Mouse (Mus musculus) intestine, embryonic 15.5 days (tissue): Measurements from ENCODE around the gene Dnajc5. TPM values are rescaled to one million over a fixed set of nuclear protein-coding genes. Genes with fewer than 3 reads are reported as not detected.
"Not testable (repeated sequence)": the region's sequence is repeated elsewhere in the genome, so short reads cannot be mapped to it uniquely, and the experiment has no call there.

Source experiments
- ATAC-seq: fragments of 200-750 bp; cut with Nextera tagmentation; 2 replicates; pipeline ENCODE4 v1.8.0; 2017; ENCODE audit warnings: moderate TSS enrichment, moderate library complexity
- H3K27ac ChIP-seq: fragments of 300-500 bp; sonication (generic); 2 replicates; pipeline ENCODE4 v1.5.1; 2015; ENCODE audit warnings: mild to moderate bottlenecking, inconsistent platforms
- H3K27me3 ChIP-seq: fragments of 300-500 bp; sonication (generic); replicated peaks from 2 replicates; pipeline ENCODE4 v1.6.1; 2015; ENCODE audit warnings: inconsistent platforms
- H3K36me3 ChIP-seq: fragments of 300-500 bp; sonication (generic); 2 replicates; pipeline ENCODE4 v1.6.1; 2015; ENCODE audit warnings: inconsistent platforms
- H3K4me1 ChIP-seq: fragments of 300-500 bp; sonication (generic); replicated peaks from 2 replicates; pipeline ENCODE4 v1.6.1; 2015; ENCODE audit warnings: inconsistent platforms
- H3K4me2 ChIP-seq: fragments of 300-500 bp; sonication (generic); replicated peaks from 2 replicates; pipeline ENCODE4 v1.6.1; 2015; ENCODE audit warnings: mild to moderate bottlenecking, inconsistent platforms
- H3K4me3 ChIP-seq: fragments of 300-500 bp; sonication (generic); replicated peaks from 2 replicates; pipeline ENCODE4 v1.5.1; 2015; ENCODE audit warnings: inconsistent platforms
- H3K9ac ChIP-seq: fragments of 300-500 bp; sonication (generic); 2 replicates; pipeline ENCODE4 v1.6.1; 2015; ENCODE audit warnings: inconsistent platforms
- H3K9me3 ChIP-seq: fragments of 300-500 bp; sonication (generic); 2 replicates; pipeline ENCODE4 v1.6.1; 2016; ENCODE audit warnings: inconsistent platforms
- WGBS: fragments of 180-500 bp; shearing (Covaris S2); methylation state at CpG from one replicate; pipeline ENCODE4 v1.1.7; 2015; 5-methylcytosine and 5-hydroxymethylcytosine counted together
- polyA plus RNA-seq: library from polyadenylated mRNA; unstranded; fragments of >200 nt; fragmentation: Nextera tagmentation; extraction: Ambion mirVana; gene quantifications from 2 replicates; pipeline ENCODE4 v1.2.1, GENCODE M21; 2015

Dnajc5 gene
- polyA plus RNA-seq, 1 experiment from 2014 or later = 74.5 TPM

GRCm38 (mm10) chr2:181493156-181493927 is 26.9 kb upstream of the Dnajc5 start, which contains the start of gene Abhd16b:
Abhd16b (plus strand) TSS chr2:181493206.
- Histone ChIP-seq H3K4me1 (peaks cover 6% of the 10 kb centered on the region), H3K27me3 (no peaks in the 10 kb centered on the region), H3K36me3 (no peaks in the 10 kb centered on the region), H3K4me2 (no peak within 1 kb of the TSS), H3K9me3 (no peaks in the 10 kb centered on the region), H3K27ac (no peak within 1 kb of the TSS), H3K4me3 (no peak within 1 kb of the TSS), H3K9ac (no peak within 1 kb of the TSS)
- ATAC-seq = no peak
- 84% methylated on average over 31 of the region's 31 CpGs for WGBS

GRCm38 (mm10) chr2:181494266-181494945 is 25.9 kb upstream of the Dnajc5 start:
- WGBS = 79% methylated on average over 26 of the region's 26 CpGs
- H3K9ac ChIP-seq = no peak overlapping the region
- no peaks in the 10 kb centered on the region for H3K9me3 ChIP-seq
- H3K27me3 ChIP-seq = no peaks in the 10 kb centered on the region
- ATAC-seq = no peak
- no peak overlapping the region for H3K4me3 ChIP-seq
- no peak overlapping the region for H3K27ac ChIP-seq
- H3K4me2 ChIP-seq = no peak overlapping the region
- peaks cover 6% of the 10 kb centered on the region for H3K4me1 ChIP-seq
- H3K36me3 ChIP-seq = no peaks in the 10 kb centered on the region

- not testable (repeated sequence) for H3K9ac ChIP-seq, H3K4me2 ChIP-seq, H3K4me3 ChIP-seq, H3K9me3 ChIP-seq, H3K4me1 ChIP-seq, H3K36me3 ChIP-seq, H3K27me3 ChIP-seq, ATAC-seq, H3K27ac ChIP-seq
- 57% methylated on average over 8 of the region's 8 CpGs for WGBS
Observed at GRCm38 (mm10) chr2:181495845-181496244, 24.4 kb upstream of the Dnajc5 start.

GRCm38 (mm10) chr2:181496281-181496680 is 24.0 kb upstream of the Dnajc5 start:
- peaks cover 6% of the 10 kb centered on the region for H3K36me3 ChIP-seq
- no peaks in the 10 kb centered on the region for H3K9me3 ChIP-seq
- no peaks in the 10 kb centered on the region for H3K27me3 ChIP-seq
- peak overlapping the region; percentile 89 for H3K4me3 ChIP-seq
- peak overlapping the region; percentile 83 for H3K4me2 ChIP-seq
- peak overlapping the region; percentile 98 for H3K27ac ChIP-seq
- 11% methylated on average over 8 of the region's 8 CpGs for WGBS
- H3K9ac ChIP-seq = peak overlapping the region; percentile 58
- H3K4me1 ChIP-seq = peaks cover 6% of the 10 kb centered on the region
- ATAC-seq = peak; percentile 65

DNA sequence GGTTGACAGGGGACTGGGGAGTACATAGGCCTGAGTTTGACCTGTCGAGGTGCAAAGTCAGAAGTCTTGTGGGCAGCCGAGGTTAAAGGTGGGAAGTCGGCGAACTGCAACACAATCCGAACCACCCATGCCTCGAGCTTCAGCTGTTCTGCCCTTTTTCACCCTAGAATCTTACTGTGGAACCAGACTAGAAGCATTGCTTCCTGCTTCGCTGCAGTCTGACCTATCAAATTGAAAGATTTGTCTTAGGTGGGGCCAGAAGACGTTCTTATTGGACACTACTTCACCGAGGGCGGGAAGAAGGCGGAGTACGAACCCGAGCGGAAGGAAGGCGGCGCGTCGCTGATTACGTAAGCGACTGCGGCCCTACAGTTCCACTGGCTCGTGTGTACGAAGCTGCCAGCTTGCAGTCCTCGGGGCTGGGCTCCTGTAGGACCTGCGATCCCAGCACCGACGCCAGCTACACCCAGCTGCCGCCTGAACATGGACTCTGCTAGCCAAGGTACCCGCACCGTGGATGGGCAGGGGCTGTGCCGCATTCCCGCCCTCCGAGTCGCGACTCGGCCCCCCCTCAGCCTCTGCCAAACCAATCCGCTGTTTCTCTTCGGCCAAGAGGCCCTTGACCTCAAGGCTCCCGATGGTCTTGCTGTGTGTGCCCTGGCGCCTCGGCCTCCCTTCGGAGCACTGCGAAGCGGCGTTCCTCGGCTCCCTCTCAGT is 23.3 kb upstream of the Dnajc5 start, which contains the start of gene Tpd52l2:
Tpd52l2 (plus strand) TSS at position 312 of the 717 bp plus-strand sequence.
- peaks cover 13% of the 10 kb centered on the region for H3K36me3 ChIP-seq
- H3K9me3 ChIP-seq = no peaks in the 10 kb centered on the region
- peak; percentile 97 for ATAC-seq
- H3K27me3 ChIP-seq = no peaks in the 10 kb centered on the region
- 0% methylated on average over 46 of the region's 46 CpGs for WGBS
- H3K27ac ChIP-seq = peak within 1 kb of the TSS; percentile 98
- peaks cover 6% of the 10 kb centered on the region for H3K4me1 ChIP-seq
- H3K4me3 ChIP-seq = peak within 1 kb of the TSS; percentile 89
- peak within 1 kb of the TSS; percentile 93 for H3K9ac ChIP-seq
- H3K4me2 ChIP-seq = peak within 1 kb of the TSS; percentile 83

- peak; percentile 83 for ATAC-seq
- WGBS = under 1% methylated on average over 12 of the region's 12 CpGs
- Histone ChIP-seq H3K4me3 (peak overlapping the region; percentile 89), H3K27ac (peak overlapping the region; percentile 98), H3K4me2 (peak overlapping the region; percentile 71), H3K9ac (peak overlapping the region; percentile 93), H3K4me1 (peaks cover 6% of the 10 kb centered on the region), H3K27me3 (no peaks in the 10 kb centered on the region), H3K9me3 (no peaks in the 10 kb centered on the region), H3K36me3 (peaks cover 18% of the 10 kb centered on the region)
Observed at GRCm38 (mm10) chr2:181497548-181497875, 22.8 kb upstream of the Dnajc5 start.

- H3K4me1 ChIP-seq = peaks cover 6% of the 10 kb centered on the region
- peaks cover 26% of the 10 kb centered on the region for H3K36me3 ChIP-seq
- H3K4me2 ChIP-seq = no peak overlapping the region; the same call in 1 of the 2 replicates
- no peaks in the 10 kb centered on the region for H3K27me3 ChIP-seq
- H3K9ac ChIP-seq = no peak overlapping the region
- H3K9me3 ChIP-seq = no peaks in the 10 kb centered on the region
- no peak overlapping the region for H3K4me3 ChIP-seq
- WGBS = 65% methylated on average over 4 of the region's 4 CpGs
- ATAC-seq = no peak
- no peak overlapping the region for H3K27ac ChIP-seq
Observed at GRCm38 (mm10) chr2:181498644-181499043, 21.6 kb upstream of the Dnajc5 start.

DNA sequence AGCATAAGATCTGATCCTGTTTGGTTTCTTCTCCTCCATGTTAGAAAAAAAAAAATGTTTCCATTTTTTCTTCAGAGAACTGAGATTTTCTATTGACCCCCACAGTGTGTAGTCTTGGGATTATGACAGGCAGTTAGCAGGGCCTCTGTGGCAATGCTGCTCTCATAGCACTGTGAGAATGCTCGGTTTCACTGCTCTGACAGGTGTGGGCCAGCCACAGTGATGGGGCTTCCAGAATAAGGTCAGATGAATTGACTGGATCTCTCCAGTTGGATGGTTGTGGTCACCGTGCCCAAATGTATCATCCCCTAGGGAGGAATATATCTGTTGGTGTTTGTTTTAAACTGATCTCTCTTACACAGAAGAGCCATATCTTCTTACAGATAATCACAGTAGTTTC is 11.1 kb upstream of the Dnajc5 start:
- H3K36me3 ChIP-seq = peaks cover 44% of the 10 kb centered on the region
- no peaks in the 10 kb centered on the region for H3K27me3 ChIP-seq
- H3K27ac ChIP-seq = no peak overlapping the region
- no peak overlapping the region for H3K4me3 ChIP-seq
- H3K9ac ChIP-seq = no peak overlapping the region
- no peak overlapping the region for H3K4me2 ChIP-seq
- H3K9me3 ChIP-seq = no peaks in the 10 kb centered on the region
- ATAC-seq = no peak
- WGBS = 93% methylated on average over 2 of the region's 2 CpGs
- no peaks in the 10 kb centered on the region for H3K4me1 ChIP-seq

DNA sequence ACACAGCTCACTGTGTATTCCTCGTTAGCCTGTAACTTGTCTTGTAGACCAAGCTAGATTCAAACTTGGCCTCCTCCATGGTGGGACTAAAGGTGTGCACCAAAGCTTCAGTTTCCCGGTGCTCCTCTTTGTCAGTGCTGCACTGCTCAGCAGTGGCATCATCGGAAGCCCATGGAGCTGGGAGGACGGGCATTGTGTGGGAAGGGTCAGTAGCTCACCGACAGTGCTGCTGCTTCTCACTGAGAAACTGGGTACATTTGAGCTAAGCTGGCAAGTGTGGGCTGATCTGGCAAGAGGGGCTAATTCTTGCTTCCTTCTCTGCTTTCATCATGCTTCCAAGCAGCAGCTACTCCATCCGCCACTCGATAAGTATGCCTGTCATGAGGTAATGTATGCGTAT is 9.1 kb upstream of the Dnajc5 start:
- Histone ChIP-seq H3K36me3 (peaks cover 52% of the 10 kb centered on the region), H3K4me1 (no peaks in the 10 kb centered on the region), H3K9ac (no peak overlapping the region), H3K27me3 (no peaks in the 10 kb centered on the region), H3K9me3 (no peaks in the 10 kb centered on the region), H3K4me2 (no peak overlapping the region), H3K4me3 (no peak overlapping the region), H3K27ac (no peak overlapping the region)
- ATAC-seq = no peak
- WGBS = 94% methylated on average over 8 of the region's 8 CpGs

DNA sequence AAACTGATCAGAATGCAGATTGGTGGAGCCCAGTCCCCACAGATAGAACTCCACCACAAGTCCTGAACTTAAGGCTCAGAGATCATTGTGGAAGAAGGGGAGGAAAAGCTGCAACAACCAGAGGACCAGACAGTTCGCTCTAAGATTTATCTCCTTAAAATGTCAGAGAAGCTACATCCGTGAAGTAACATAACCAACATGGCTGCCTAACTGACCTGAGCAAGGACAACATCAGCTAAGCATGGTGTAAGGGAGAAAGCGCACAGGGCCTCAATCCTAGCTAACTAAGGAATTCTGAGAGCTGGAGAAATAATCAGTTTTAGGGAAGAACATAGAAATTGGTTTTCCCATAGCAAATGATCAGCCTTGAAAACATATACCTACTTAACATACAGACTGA is 1.1 kb upstream of the Dnajc5 start:
- H3K27me3 ChIP-seq = no peaks in the 10 kb centered on the region
- peak overlapping the region; percentile 59 for H3K4me2 ChIP-seq
- peak overlapping the region; percentile 94 for H3K4me3 ChIP-seq
- H3K27ac ChIP-seq = peak overlapping the region; percentile 99
- H3K9me3 ChIP-seq = no peaks in the 10 kb centered on the region
- no peak overlapping the region for H3K9ac ChIP-seq
- H3K4me1 ChIP-seq = peaks cover 12% of the 10 kb centered on the region
- ATAC-seq = no peak
- 66% methylated on average over 3 of the region's 3 CpGs for WGBS
- peaks cover 15% of the 10 kb centered on the region for H3K36me3 ChIP-seq

GRCm38 (mm10) chr2:181520936-181521227 is 597 bp downstream of the Dnajc5 start:
- 0% methylated on average over 17 of the region's 17 CpGs for whole genome bisulfite sequencing
- Histone ChIP-seq H3K27me3 (no peaks in the 10 kb centered on the region), H3K4me3 (peak overlapping the region; percentile 94), H3K4me1 (peaks cover 12% of the 10 kb centered on the region), H3K4me2 (peak overlapping the region; percentile 59), H3K9me3 (no peaks in the 10 kb centered on the region), H3K27ac (peak overlapping the region; percentile 99), H3K36me3 (peaks cover 8% of the 10 kb centered on the region), H3K9ac (peak overlapping the region; percentile 95)
- ATAC-seq = no peak

GRCm38 (mm10) chr2:181521491-181521890 is 1.2 kb downstream of the Dnajc5 start:
- no peak for ATAC-seq
- Histone ChIP-seq H3K27me3 (no peaks in the 10 kb centered on the region), H3K4me3 (peak overlapping the region; percentile 94), H3K4me1 (peaks cover 12% of the 10 kb centered on the region), H3K27ac (no peak overlapping the region), H3K9ac (peak overlapping the region; percentile 95; the same call in 1 of the 2 replicates), H3K4me2 (peak overlapping the region; percentile 59), H3K9me3 (no peaks in the 10 kb centered on the region), H3K36me3 (peaks cover 4% of the 10 kb centered on the region)
- WGBS = 39% methylated on average over 10 of the region's 10 CpGs
